Mouse (Mus musculus): ENCODE measurements around the gene Slc35a1. TPM values are rescaled to one million over a fixed set of nuclear protein-coding genes. Genes with fewer than 3 reads are reported as not detected.

Slc35a1 gene
- polyA plus RNA-seq, 1 experiment from 2014 or later: 81.1 TPM

Other genes with a start within 250 kb of the Slc35a1 start
- gene Akirin2, start 136.5 kb downstream of the Slc35a1 start, polyA plus RNA-seq (2015; fragmentation: Nextera tagmentation; extraction: Ambion mirVana): 25.4 and 36.1 TPM in 2 replicates
- gene Orc3, start 72.5 kb downstream of the Slc35a1 start, polyA plus RNA-seq (2015; fragmentation: Nextera tagmentation; extraction: Ambion mirVana): 90.7 and 91.0 TPM in 2 replicates
- 74.3 and 75.2 TPM in 2 replicates for gene Rars2, start 72.5 kb downstream of the Slc35a1 start, polyA plus RNA-seq (2015; fragmentation: Nextera tagmentation; extraction: Ambion mirVana)
- 1.5 and 1.7 TPM in 2 replicates for gene Cfap206, start 42.8 kb upstream of the Slc35a1 start, polyA plus RNA-seq (2015; fragmentation: Nextera tagmentation; extraction: Ambion mirVana)
- not detected in 2 replicates for gene Gm136, start 68.8 kb upstream of the Slc35a1 start, polyA plus RNA-seq (2015; fragmentation: Nextera tagmentation; extraction: Ambion mirVana)
- 44.0 and 44.4 TPM in 2 replicates for gene Smim8, start 91.0 kb upstream of the Slc35a1 start, polyA plus RNA-seq (2015; fragmentation: Nextera tagmentation; extraction: Ambion mirVana)
- 17.0 and 19.3 TPM in 2 replicates for gene Zfp292, start 195.5 kb upstream of the Slc35a1 start, polyA plus RNA-seq (2015; fragmentation: Nextera tagmentation; extraction: Ambion mirVana)
- gene Cga, start 206.3 kb upstream of the Slc35a1 start, polyA plus RNA-seq (2015; fragmentation: Nextera tagmentation; extraction: Ambion mirVana): not detected in 2 replicates